Mouse (Mus musculus): ENCODE results near the gene Hk1. TPM values are rescaled to one million over a fixed set of nuclear protein-coding genes. Genes with fewer than 3 reads are reported as not detected.

Gene Hk1
- total and polyA plus RNA-seq, 2 experiments = 1.4 to 1.6 TPM

GRCm38 (mm10) chr10:62264299-62264698 lies 115.4 kb downstream of the Hk1 start:
- no peaks in the 10 kb centered on the region for H3K79me2 ChIP-seq (ENCODE audit: control insufficient read depth, insufficient read depth, low read length)
- WGBS = 66% methylated on average over 2 of the region's 2 CpGs
- H3K4me1 ChIP-seq (ENCODE audit: control insufficient read depth, insufficient read depth, low read length) = no peaks in the 10 kb centered on the region

GRCm38 (mm10) chr10:62261115-62261886 lies 118.4 kb downstream of the Hk1 start:
- no peaks in the 10 kb centered on the region for H3K27me3 ChIP-seq (ENCODE audit: control insufficient read depth, insufficient read depth, low read length)
- no peaks in the 10 kb centered on the region for H3K4me1 ChIP-seq (ENCODE audit: control insufficient read depth, insufficient read depth, low read length)
- no peaks in the 10 kb centered on the region for H3K79me2 ChIP-seq (ENCODE audit: control insufficient read depth, insufficient read depth, low read length)
- peak; percentile 17 for DNase-seq (ENCODE audit: extremely low read depth, low read depth, low spot score)
- no peak overlapping the region for H3K4me3 ChIP-seq (ENCODE audit: insufficient read depth, low read depth, low read length)
- no peaks in the 10 kb centered on the region for H3K36me3 ChIP-seq (ENCODE audit: control insufficient read depth, insufficient read depth, low read length)
- H3K9ac ChIP-seq (ENCODE audit: low read depth, low read length) = no peak overlapping the region
- 18% methylated on average over 18 of the region's 18 CpGs for WGBS
- TF ChIP-seq CTCF (IDR thresholded peaks at IDR 0.05; ENCODE audit: low read depth, low read length) (peak; percentile 64), POLR2A (IDR thresholded peaks at IDR 0.05; ENCODE audit: extremely low read depth, insufficient read depth, low read length) (no peak)
- H3K27ac ChIP-seq (replicated peaks; ENCODE audit: insufficient read depth, low read depth, low read length) = no peak overlapping the region

More at GRCm38 (mm10) chr10:62264299-62264698, 115.4 kb downstream of the Hk1 start:
- H3K36me3 ChIP-seq (ENCODE audit: control insufficient read depth, insufficient read depth, low read length) = no peaks in the 10 kb centered on the region
- H3K27me3 ChIP-seq (ENCODE audit: control insufficient read depth, insufficient read depth, low read length) = no peaks in the 10 kb centered on the region
- H3K4me3 ChIP-seq (ENCODE audit: insufficient read depth, low read depth, low read length) = no peak overlapping the region
- DNase-seq (ENCODE audit: extremely low read depth, low read depth, low spot score) = no peak
- no peak overlapping the region for H3K27ac ChIP-seq (replicated peaks; ENCODE audit: insufficient read depth, low read depth, low read length)
- TF ChIP-seq POLR2A (IDR thresholded peaks at IDR 0.05; ENCODE audit: extremely low read depth, insufficient read depth, low read length) (no peak), CTCF (IDR thresholded peaks at IDR 0.05; ENCODE audit: low read depth, low read length) (no peak)
- H3K9ac ChIP-seq (ENCODE audit: low read depth, low read length) = no peak overlapping the region

DNA sequence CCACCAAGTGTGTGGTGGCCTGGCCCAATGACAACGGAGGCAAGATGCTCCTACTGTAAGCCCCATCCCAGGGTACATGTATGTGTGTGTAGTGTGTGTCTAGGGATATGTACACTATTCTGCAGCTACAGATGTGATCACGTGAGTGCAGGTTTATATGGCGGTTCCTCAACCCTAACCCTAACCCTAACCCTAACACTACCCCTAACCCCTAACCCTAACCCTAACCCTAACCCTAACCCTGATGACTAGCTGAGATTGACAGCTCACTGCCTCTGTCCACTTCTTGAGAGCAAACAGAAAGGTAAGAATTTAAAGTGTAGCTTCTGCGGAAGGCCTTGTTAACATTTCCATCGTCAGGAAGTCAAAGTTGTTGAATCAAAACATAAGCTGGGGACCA lies 121.4 kb downstream of the Hk1 start:
- Histone ChIP-seq H3K9ac (ENCODE audit: low read depth, low read length) (no peak overlapping the region), H3K4me3 (ENCODE audit: insufficient read depth, low read depth, low read length) (no peak overlapping the region), H3K4me1 (ENCODE audit: control insufficient read depth, insufficient read depth, low read length) (no peaks in the 10 kb centered on the region), H3K27me3 (ENCODE audit: control insufficient read depth, insufficient read depth, low read length) (no peaks in the 10 kb centered on the region), H3K36me3 (ENCODE audit: control insufficient read depth, insufficient read depth, low read length) (no peaks in the 10 kb centered on the region), H3K79me2 (ENCODE audit: control insufficient read depth, insufficient read depth, low read length) (no peaks in the 10 kb centered on the region), H3K27ac (replicated peaks; ENCODE audit: insufficient read depth, low read depth, low read length) (no peak overlapping the region)
- no peak for DNase-seq (ENCODE audit: extremely low read depth, low read depth, low spot score)
- 82% methylated on average over 5 of the region's 5 CpGs for WGBS
- TF ChIP-seq POLR2A (IDR thresholded peaks at IDR 0.05; ENCODE audit: extremely low read depth, insufficient read depth, low read length) = no peak
- TF ChIP-seq CTCF (IDR thresholded peaks at IDR 0.05; ENCODE audit: low read depth, low read length) = no peak

GRCm38 (mm10) chr10:62252496-62253235 lies 127.0 kb downstream of the Hk1 start:
- no peak overlapping the region for H3K4me3 ChIP-seq (ENCODE audit: insufficient read depth, low read depth, low read length)
- TF ChIP-seq POLR2A (IDR thresholded peaks at IDR 0.05; ENCODE audit: extremely low read depth, insufficient read depth, low read length) = no peak
- TF ChIP-seq CTCF (IDR thresholded peaks at IDR 0.05; ENCODE audit: low read depth, low read length) = no peak
- H3K27ac ChIP-seq (replicated peaks; ENCODE audit: insufficient read depth, low read depth, low read length) = no peak overlapping the region
- no peak for DNase-seq (ENCODE audit: extremely low read depth, low read depth, low spot score)
- whole genome bisulfite sequencing = 85% methylated on average over 27 of the region's 27 CpGs
- H3K36me3 ChIP-seq (ENCODE audit: control insufficient read depth, insufficient read depth, low read length) = no peaks in the 10 kb centered on the region
- H3K79me2 ChIP-seq (ENCODE audit: control insufficient read depth, insufficient read depth, low read length) = no peaks in the 10 kb centered on the region
- H3K4me1 ChIP-seq (ENCODE audit: control insufficient read depth, insufficient read depth, low read length) = no peaks in the 10 kb centered on the region
- no peak overlapping the region for H3K9ac ChIP-seq (ENCODE audit: low read depth, low read length)
- no peaks in the 10 kb centered on the region for H3K27me3 ChIP-seq (ENCODE audit: control insufficient read depth, insufficient read depth, low read length)

DNA sequence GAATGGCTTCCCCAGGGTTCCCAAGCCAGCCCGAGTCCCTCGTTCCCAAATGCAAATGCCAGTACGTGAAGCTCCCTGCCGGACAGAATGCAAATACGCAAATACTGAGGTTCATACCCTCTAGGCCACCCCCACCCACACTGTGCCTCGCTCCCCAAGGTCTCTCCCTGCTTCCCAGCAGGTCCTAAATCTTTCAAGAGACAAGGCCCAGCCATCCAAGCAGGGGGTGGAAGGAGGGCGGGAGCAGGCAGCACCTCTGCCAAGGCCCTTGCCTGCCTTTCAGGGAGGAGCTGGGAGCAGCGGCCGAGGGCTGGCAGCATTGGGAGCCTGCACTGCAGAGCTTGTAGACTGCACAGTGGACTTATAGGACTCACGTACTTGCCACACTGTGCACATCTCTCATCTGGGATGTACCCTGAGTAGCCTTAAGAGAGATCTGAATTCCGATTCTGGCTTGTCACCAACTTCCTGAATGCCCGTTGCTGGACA lies 127.7 kb downstream of the Hk1 start, which contains the start of gene Tacr2:
Gene Tacr2 (plus strand): TSS at position 439 of the 489 bp plus-strand sequence.
- no peak for DNase-seq (ENCODE audit: extremely low read depth, low read depth, low spot score)
- H3K27me3 ChIP-seq (ENCODE audit: control insufficient read depth, insufficient read depth, low read length) = no peaks in the 10 kb centered on the region
- H3K36me3 ChIP-seq (ENCODE audit: control insufficient read depth, insufficient read depth, low read length) = no peaks in the 10 kb centered on the region
- H3K4me3 ChIP-seq (ENCODE audit: insufficient read depth, low read depth, low read length) = no peak within 1 kb of the TSS
- H3K9ac ChIP-seq (ENCODE audit: low read depth, low read length) = no peak within 1 kb of the TSS
- WGBS = 65% methylated on average over 12 of the region's 12 CpGs
- no peaks in the 10 kb centered on the region for H3K4me1 ChIP-seq (ENCODE audit: control insufficient read depth, insufficient read depth, low read length)
- TF ChIP-seq POLR2A (IDR thresholded peaks at IDR 0.05; ENCODE audit: extremely low read depth, insufficient read depth, low read length) (no peak), CTCF (IDR thresholded peaks at IDR 0.05; ENCODE audit: low read depth, low read length) (no peak)
- no peaks in the 10 kb centered on the region for H3K79me2 ChIP-seq (ENCODE audit: control insufficient read depth, insufficient read depth, low read length)
- H3K27ac ChIP-seq (replicated peaks; ENCODE audit: insufficient read depth, low read depth, low read length) = no peak within 1 kb of the TSS
